Mouse (Mus musculus) intestine, embryonic 15.5 days (tissue): ENCODE data around the gene Rasgrf1. TPM values are rescaled to one million over a fixed set of nuclear protein-coding genes. Genes with fewer than 3 reads are reported as not detected.
"Not testable (repeated sequence)": the region's sequence is repeated elsewhere in the genome, so short reads cannot be mapped to it uniquely, and the experiment has no call there.

ENCODE experiments used
- ATAC-seq: fragments of 200-750 bp; cut with Nextera tagmentation; 2 replicates; pipeline ENCODE4 v1.8.0; 2017; ENCODE audit warnings: moderate TSS enrichment, moderate library complexity
- H3K27ac ChIP-seq: fragments of 300-500 bp; sonication (generic); 2 replicates; pipeline ENCODE4 v1.5.1; 2015; ENCODE audit warnings: mild to moderate bottlenecking, inconsistent platforms
- H3K27me3 ChIP-seq: fragments of 300-500 bp; sonication (generic); replicated peaks from 2 replicates; pipeline ENCODE4 v1.6.1; 2015; ENCODE audit warnings: inconsistent platforms
- H3K36me3 ChIP-seq: fragments of 300-500 bp; sonication (generic); 2 replicates; pipeline ENCODE4 v1.6.1; 2015; ENCODE audit warnings: inconsistent platforms
- H3K4me1 ChIP-seq: fragments of 300-500 bp; sonication (generic); replicated peaks from 2 replicates; pipeline ENCODE4 v1.6.1; 2015; ENCODE audit warnings: inconsistent platforms
- H3K4me2 ChIP-seq: fragments of 300-500 bp; sonication (generic); replicated peaks from 2 replicates; pipeline ENCODE4 v1.6.1; 2015; ENCODE audit warnings: mild to moderate bottlenecking, inconsistent platforms
- H3K4me3 ChIP-seq: fragments of 300-500 bp; sonication (generic); replicated peaks from 2 replicates; pipeline ENCODE4 v1.5.1; 2015; ENCODE audit warnings: inconsistent platforms
- H3K9ac ChIP-seq: fragments of 300-500 bp; sonication (generic); 2 replicates; pipeline ENCODE4 v1.6.1; 2015; ENCODE audit warnings: inconsistent platforms
- H3K9me3 ChIP-seq: fragments of 300-500 bp; sonication (generic); 2 replicates; pipeline ENCODE4 v1.6.1; 2016; ENCODE audit warnings: inconsistent platforms
- WGBS: fragments of 180-500 bp; shearing (Covaris S2); methylation state at CpG from one replicate; pipeline ENCODE4 v1.1.7; 2015; 5-methylcytosine and 5-hydroxymethylcytosine counted together
- polyA plus RNA-seq: library from polyadenylated mRNA; unstranded; fragments of >200 nt; fragmentation: Nextera tagmentation; extraction: Ambion mirVana; gene quantifications from 2 replicates; pipeline ENCODE4 v1.2.1, GENCODE M21; 2015

Rasgrf1 gene
- polyA plus RNA-seq, 1 experiment from 2014 or later = 0.31 TPM

GRCm38 (mm10) chr9:90033922-90034321 lies 124.2 kb downstream of the Rasgrf1 start:
- no peak overlapping the region for H3K4me3 ChIP-seq
- H3K36me3 ChIP-seq = no peaks in the 10 kb centered on the region
- H3K27ac ChIP-seq = no peak overlapping the region
- ATAC-seq = no peak
- no peaks in the 10 kb centered on the region for H3K9me3 ChIP-seq
- no peak overlapping the region for H3K9ac ChIP-seq
- no peak overlapping the region for H3K4me2 ChIP-seq
- no peaks in the 10 kb centered on the region for H3K27me3 ChIP-seq
- H3K4me1 ChIP-seq = no peaks in the 10 kb centered on the region
- WGBS = 82% methylated on average over 4 of the region's 4 CpGs

GRCm38 (mm10) chr9:90035168-90035567 lies 125.5 kb downstream of the Rasgrf1 start:
- no peak overlapping the region for H3K4me3 ChIP-seq
- 70% methylated on average over 2 of the region's 2 CpGs for WGBS
- H3K27ac ChIP-seq = no peak overlapping the region
- H3K4me1 ChIP-seq = no peaks in the 10 kb centered on the region
- no peak for ATAC-seq
- H3K9me3 ChIP-seq = no peaks in the 10 kb centered on the region
- no peak overlapping the region for H3K9ac ChIP-seq
- no peak overlapping the region for H3K4me2 ChIP-seq
- H3K27me3 ChIP-seq = no peaks in the 10 kb centered on the region
- no peaks in the 10 kb centered on the region for H3K36me3 ChIP-seq

- H3K9me3 ChIP-seq = no peaks in the 10 kb centered on the region
- 93% methylated on average over 3 of the region's 3 CpGs for WGBS
- no peaks in the 10 kb centered on the region for H3K36me3 ChIP-seq
- H3K27me3 ChIP-seq = no peaks in the 10 kb centered on the region
- H3K9ac ChIP-seq = no peak overlapping the region
- H3K27ac ChIP-seq = no peak overlapping the region
- H3K4me2 ChIP-seq = no peak overlapping the region
- peak; percentile 29; the same call in 1 of the 2 replicates for ATAC-seq
- no peaks in the 10 kb centered on the region for H3K4me1 ChIP-seq
- no peak overlapping the region for H3K4me3 ChIP-seq
These were observed 126.1 kb downstream of the Rasgrf1 start for GRCm38 (mm10) chr9:90035794-90036193.

- no peak overlapping the region for H3K9ac ChIP-seq
- H3K27me3 ChIP-seq = no peaks in the 10 kb centered on the region
- WGBS = 64% methylated on average over 4 of the region's 4 CpGs
- no peaks in the 10 kb centered on the region for H3K4me1 ChIP-seq
- ATAC-seq = peak; percentile 52
- no peaks in the 10 kb centered on the region for H3K9me3 ChIP-seq
- H3K27ac ChIP-seq = no peak overlapping the region
- H3K4me2 ChIP-seq = no peak overlapping the region
- H3K36me3 ChIP-seq = no peaks in the 10 kb centered on the region
- H3K4me3 ChIP-seq = no peak overlapping the region
These were observed 126.6 kb downstream of the Rasgrf1 start for GRCm38 (mm10) chr9:90036313-90036712.

GRCm38 (mm10) chr9:90038535-90038934 lies 128.8 kb downstream of the Rasgrf1 start:
- Histone ChIP-seq H3K36me3 (no peaks in the 10 kb centered on the region), H3K27ac (no peak overlapping the region), H3K4me1 (no peaks in the 10 kb centered on the region), H3K9me3 (no peaks in the 10 kb centered on the region), H3K27me3 (no peaks in the 10 kb centered on the region), H3K9ac (no peak overlapping the region), H3K4me3 (no peak overlapping the region), H3K4me2 (no peak overlapping the region)
- ATAC-seq = no peak
- WGBS = 72% methylated on average over 4 of the region's 4 CpGs

GRCm38 (mm10) chr9:90040916-90041315 lies 131.2 kb downstream of the Rasgrf1 start:
- Histone ChIP-seq H3K9me3 (no peaks in the 10 kb centered on the region), H3K4me1 (no peaks in the 10 kb centered on the region), H3K4me2 (no peak overlapping the region), H3K27me3 (no peaks in the 10 kb centered on the region), H3K9ac (no peak overlapping the region), H3K4me3 (no peak overlapping the region), H3K36me3 (no peaks in the 10 kb centered on the region), H3K27ac (no peak overlapping the region)
- peak; percentile 83 for ATAC-seq
- 59% methylated on average over 2 of the region's 2 CpGs for whole genome bisulfite sequencing

- Histone ChIP-seq H3K9me3 (no peaks in the 10 kb centered on the region), H3K27me3 (no peaks in the 10 kb centered on the region), H3K9ac (no peak overlapping the region), H3K4me3 (no peak overlapping the region), H3K4me2 (no peak overlapping the region), H3K36me3 (no peaks in the 10 kb centered on the region), H3K27ac (no peak overlapping the region), H3K4me1 (no peaks in the 10 kb centered on the region)
- 94% methylated on average over 3 of the region's 3 CpGs for WGBS
- no peak for ATAC-seq
These were observed 131.8 kb downstream of the Rasgrf1 start for GRCm38 (mm10) chr9:90041556-90041955.

- ATAC-seq = peak; percentile 45; the same call in 1 of the 2 replicates
- not testable (repeated sequence) for H3K27ac ChIP-seq, H3K4me1 ChIP-seq, H3K36me3 ChIP-seq, H3K9ac ChIP-seq, H3K27me3 ChIP-seq, H3K4me2 ChIP-seq, H3K4me3 ChIP-seq, H3K9me3 ChIP-seq
- WGBS = 86% methylated on average over 8 of the region's 8 CpGs
These were observed 133.2 kb downstream of the Rasgrf1 start for GRCm38 (mm10) chr9:90042906-90043305.

GRCm38 (mm10) chr9:90045191-90045590 lies 135.5 kb downstream of the Rasgrf1 start:
- no peaks in the 10 kb centered on the region for H3K9me3 ChIP-seq
- H3K27ac ChIP-seq = no peak overlapping the region
- H3K27me3 ChIP-seq = no peaks in the 10 kb centered on the region
- no peaks in the 10 kb centered on the region for H3K4me1 ChIP-seq
- no peaks in the 10 kb centered on the region for H3K36me3 ChIP-seq
- no peak for ATAC-seq
- no peak overlapping the region for H3K9ac ChIP-seq
- no peak overlapping the region for H3K4me2 ChIP-seq
- no peak overlapping the region for H3K4me3 ChIP-seq
- WGBS = 81% methylated on average over 7 of the region's 7 CpGs

- H3K36me3 ChIP-seq = no peaks in the 10 kb centered on the region
- no peaks in the 10 kb centered on the region for H3K9me3 ChIP-seq
- no peak overlapping the region for H3K9ac ChIP-seq
- no peak overlapping the region for H3K4me3 ChIP-seq
- H3K4me2 ChIP-seq = no peak overlapping the region
- H3K27ac ChIP-seq = no peak overlapping the region
- WGBS = 50% methylated on average over 5 of the region's 5 CpGs
- no peak for ATAC-seq
- H3K4me1 ChIP-seq = no peaks in the 10 kb centered on the region
- H3K27me3 ChIP-seq = no peaks in the 10 kb centered on the region
These were observed 138.4 kb downstream of the Rasgrf1 start for GRCm38 (mm10) chr9:90047937-90048627.

- 82% methylated on average over 2 of the region's 2 CpGs for WGBS
- peak within 1 kb of the TSS; percentile 52 for H3K4me3 ChIP-seq
- no peaks in the 10 kb centered on the region for H3K9me3 ChIP-seq
- ATAC-seq = no peak
- H3K27ac ChIP-seq = peak within 1 kb of the TSS; percentile 27; the same call in 1 of the 2 replicates
- peak within 1 kb of the TSS; percentile 57 for H3K9ac ChIP-seq
- peak within 1 kb of the TSS; percentile 93 for H3K4me2 ChIP-seq
- H3K36me3 ChIP-seq = no peaks in the 10 kb centered on the region
- no peaks in the 10 kb centered on the region for H3K27me3 ChIP-seq
- H3K4me1 ChIP-seq = peaks cover 4% of the 10 kb centered on the region; the same call in 1 of the 2 replicates
These were observed 144.1 kb downstream of the Rasgrf1 start, which contains the start of gene Ctsh for GRCm38 (mm10) chr9:90053852-90054251. Gene Ctsh, plus strand, starts transcription at chr9:90054152.

GRCm38 (mm10) chr9:90054371-90055145 lies 144.8 kb downstream of the Rasgrf1 start:
- Histone ChIP-seq H3K36me3 (no peaks in the 10 kb centered on the region), H3K4me1 (peaks cover 4% of the 10 kb centered on the region; the same call in 1 of the 2 replicates), H3K4me3 (peak overlapping the region; percentile 52), H3K4me2 (peak overlapping the region; percentile 93), H3K27me3 (no peaks in the 10 kb centered on the region), H3K9ac (peak overlapping the region; percentile 57), H3K9me3 (no peaks in the 10 kb centered on the region), H3K27ac (peak overlapping the region; percentile 27; the same call in 1 of the 2 replicates)
- peak; percentile 94 for ATAC-seq
- WGBS = under 1% methylated on average over 37 of the region's 37 CpGs
